Mouse (Mus musculus) liver, embryonic 14.5 days (tissue): ENCODE data around the gene Vip.

Source experiments
- CTCF ChIP-seq: IDR thresholded peaks from 2 replicates; pipeline ENCODE4 v1.5.1; 2016; ENCODE audit warnings: antibody characterized with exemption, low read depth, control low read depth
- EP300 ChIP-seq: IDR thresholded peaks from 2 replicates; pipeline ENCODE4 v1.6.1; 2016; ENCODE audit warnings: antibody characterized with exemption, low read depth

DNA sequence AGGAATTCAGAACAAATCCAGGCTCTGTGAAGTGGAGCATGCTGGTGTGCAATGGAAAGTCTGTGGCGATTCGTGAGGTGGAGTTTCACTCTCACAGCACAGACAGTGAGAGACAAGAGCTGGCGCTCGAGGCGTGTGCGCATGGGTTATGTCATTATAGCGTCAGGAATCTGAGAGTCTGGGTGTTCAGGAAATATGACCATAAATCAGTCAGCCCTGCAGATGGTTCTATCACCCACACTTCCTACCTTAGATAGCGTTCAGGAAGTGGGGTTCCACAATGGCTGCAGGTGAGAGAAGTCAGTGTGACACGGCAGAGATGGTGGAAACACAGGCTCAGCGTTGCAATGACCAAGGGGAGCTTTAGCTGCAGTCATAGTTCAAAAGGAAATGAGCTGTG lies 35.5 kb upstream of the Vip start:
- no peak for TF ChIP-seq CTCF
- no peak for TF ChIP-seq EP300
